Mouse (Mus musculus) MEL (cell line): ENCODE data around the gene Npm1. TPM values are rescaled to one million over a fixed set of nuclear protein-coding genes. Genes with fewer than 3 reads are reported as not detected.

Experiments used
- DNase-seq: peaks from one replicate; pipeline ENCODE4 v3.0.0; 2011; ENCODE audit warnings: low read depth, low spot score
- H3K27ac ChIP-seq: 2 replicates; pipeline ENCODE4 v1.5.1; 2012; ENCODE audit warnings: low read depth, mild to moderate bottlenecking, control low read depth, low read length, moderate library complexity; ENCODE audit not compliant: control insufficient read depth
- H3K27me3 ChIP-seq, 2 experiments: fragments of 150-350 bp in 1 of 2; sonication (generic) in 1 of 2; 2 replicates each; pipeline ENCODE4 v1.6.1; 2012; ENCODE audit warnings: low read length in 2 of 2, mild to moderate bottlenecking in 2 of 2, improper control_type of control experiment in 1 of 2, moderate library complexity in 1 of 2; ENCODE audit not compliant: insufficient read depth in 2 of 2, control insufficient read depth in 1 of 2
- H3K36me3 ChIP-seq, 2 experiments: 2 replicates each; pipeline ENCODE4 v1.6.1; 2012 to 2014; ENCODE audit warnings: low read length in 2 of 2, improper control_type of control experiment in 1 of 2, inconsistent platforms in 1 of 2, mild to moderate bottlenecking in 1 of 2; ENCODE audit not compliant: insufficient read depth in 2 of 2, control insufficient read depth in 1 of 2
- H3K4me1 ChIP-seq, 2 experiments: fragments of 150-350 bp in 1 of 2; sonication (generic) in 1 of 2; 2 replicates each; pipeline ENCODE4 v1.6.1; 2012; ENCODE audit warnings: low read length in 2 of 2, improper control_type of control experiment in 1 of 2, mild to moderate bottlenecking in 1 of 2; ENCODE audit not compliant: insufficient read depth in 2 of 2, control insufficient read depth in 1 of 2
- H3K4me3 ChIP-seq, 2 experiments: fragments of 150-350 bp in 1 of 2; sonication (generic) in 1 of 2; 2 replicates each; pipeline ENCODE4 v1.5.1; 2012; ENCODE audit warnings: low read depth in 2 of 2, low read length in 2 of 2, mild to moderate bottlenecking in 2 of 2, moderate library complexity in 2 of 2, control low read depth in 1 of 2, improper control_type of control experiment in 1 of 2; ENCODE audit not compliant: control insufficient read depth in 1 of 2, insufficient read depth in 1 of 2
- H3K79me2 ChIP-seq: 2 replicates; pipeline ENCODE4 v1.6.1; 2012; ENCODE audit warnings: mild to moderate bottlenecking, low read length, moderate library complexity; ENCODE audit not compliant: control insufficient read depth, poor library complexity, insufficient read depth
- H3K9ac ChIP-seq: 2 replicates; pipeline ENCODE4 v1.6.1; 2012; ENCODE audit warnings: low read depth, mild to moderate bottlenecking, control low read depth, low read length, moderate library complexity; ENCODE audit not compliant: control insufficient read depth, poor library complexity, severe bottlenecking
- H3K9me3 ChIP-seq: fragments of 150-350 bp; sonication (generic); replicated peaks from 2 replicates; pipeline ENCODE4 v1.6.1; 2012; ENCODE audit warnings: mild to moderate bottlenecking, low read length, improper control_type of control experiment, moderate library complexity; ENCODE audit not compliant: insufficient read depth
- BHLHE40 ChIP-seq: IDR thresholded peaks from 2 replicates; pipeline ENCODE4 v1.6.1; 2012; ENCODE audit warnings: low read depth, mild to moderate bottlenecking, inconsistent platforms, low read length, improper control_type of control experiment, borderline replicate concordance
- E2F4 ChIP-seq: IDR thresholded peaks from 2 replicates; pipeline ENCODE4 v1.6.1; 2011; ENCODE audit warnings: low read depth, low read length, improper control_type of control experiment, borderline replicate concordance
- EP300 ChIP-seq, 2 experiments: IDR thresholded peaks; 2 replicates each; pipeline ENCODE4 v1.6.1; 2011; ENCODE audit warnings: improper control_type of control experiment in 2 of 2, low read length in 2 of 2, low read depth in 1 of 2, mild to moderate bottlenecking in 1 of 2
- HCFC1 ChIP-seq: IDR thresholded peaks from 2 replicates; pipeline ENCODE4 v1.6.1; 2012; ENCODE audit warnings: low read depth, mild to moderate bottlenecking, inconsistent platforms, low read length, improper control_type of control experiment, moderate library complexity
- MAFK ChIP-seq: IDR thresholded peaks from 2 replicates; pipeline ENCODE4 v1.6.1; 2011; ENCODE audit warnings: low read depth, mild to moderate bottlenecking, low read length, improper control_type of control experiment, borderline replicate concordance
- MAZ ChIP-seq: IDR thresholded peaks from 2 replicates; pipeline ENCODE4 v1.6.1; 2012; ENCODE audit warnings: low read depth, mild to moderate bottlenecking, inconsistent platforms, low read length, improper control_type of control experiment
- MXI1 ChIP-seq: IDR thresholded peaks from 2 replicates; pipeline ENCODE4 v1.6.1; 2011; ENCODE audit warnings: mild to moderate bottlenecking, low read depth, low read length, improper control_type of control experiment
- MYB ChIP-seq: IDR thresholded peaks from 2 replicates; pipeline ENCODE4 v1.6.1; 2011; ENCODE audit warnings: mild to moderate bottlenecking, low read depth, low read length, improper control_type of control experiment
- MYC ChIP-seq: IDR thresholded peaks from 2 replicates; pipeline ENCODE4 v1.6.1; 2011; ENCODE audit warnings: low read depth, mild to moderate bottlenecking, low read length, improper control_type of control experiment, moderate library complexity
- NELFE ChIP-seq: IDR thresholded peaks from 2 replicates; pipeline ENCODE4 v1.6.1; 2011; ENCODE audit warnings: low read depth, low read length, improper control_type of control experiment
- POLR2A ChIP-seq, 2 experiments: IDR thresholded peaks; 2 replicates each; pipeline ENCODE4 v1.6.1; 2011 to 2012; ENCODE audit warnings: low read length in 2 of 2, mild to moderate bottlenecking in 2 of 2, control low read depth in 1 of 2, improper control_type of control experiment in 1 of 2, low read depth in 1 of 2, moderate library complexity in 1 of 2; ENCODE audit not compliant: control insufficient read depth in 1 of 2, insufficient read depth in 1 of 2, poor library complexity in 1 of 2
- POLR2AphosphoS2 ChIP-seq: IDR thresholded peaks from 2 replicates; pipeline ENCODE4 v1.6.1; 2011; ENCODE audit warnings: low read length, improper control_type of control experiment
- POLR2AphosphoS5 ChIP-seq: IDR thresholded peaks from 2 replicates; pipeline ENCODE4 v1.6.1; 2012; ENCODE audit warnings: low read depth, borderline replicate concordance, mild to moderate bottlenecking, inconsistent platforms, low read length, moderate library complexity, mixed read lengths
- SMC3 ChIP-seq: IDR thresholded peaks from 2 replicates; pipeline ENCODE4 v1.6.1; 2011; ENCODE audit warnings: low read depth, low read length, improper control_type of control experiment
- TBP ChIP-seq: IDR thresholded peaks from 2 replicates; pipeline ENCODE4 v1.8.0; 2011; ENCODE audit warnings: low read depth, low read length, improper control_type of control experiment
- USF1 ChIP-seq: IDR thresholded peaks from 2 replicates; pipeline ENCODE4 v1.6.1; 2014; ENCODE audit warnings: low read depth, mild to moderate bottlenecking, inconsistent platforms, low read length, improper control_type of control experiment, moderate library complexity
- ZC3H11A ChIP-seq: IDR thresholded peaks from 2 replicates; pipeline ENCODE4 v1.6.1; 2012; ENCODE audit warnings: low read depth, mild to moderate bottlenecking, inconsistent platforms, low read length, improper control_type of control experiment
- ZKSCAN1 ChIP-seq: IDR thresholded peaks from 2 replicates; pipeline ENCODE4 v1.6.1; 2012; ENCODE audit warnings: low read depth, mild to moderate bottlenecking, inconsistent platforms, low read length, improper control_type of control experiment, moderate library complexity
- ZMIZ1 ChIP-seq: IDR thresholded peaks from 2 replicates; pipeline ENCODE4 v1.6.1; 2012; ENCODE audit warnings: low read depth, mild to moderate bottlenecking, inconsistent platforms, low read length, improper control_type of control experiment, moderate library complexity
- polyA plus RNA-seq, 2 experiments: library from polyadenylated mRNA; stranded (reverse) in 1 of 2; unstranded in 1 of 2; fragments of >175 nt in 1 of 2; fragments of >200 nt in 1 of 2; gene quantifications; 2 replicates each; pipeline versions ENCODE4 v1.2.1 to v1.2.4; 2012; ENCODE audit warnings: low replicate concordance in 2 of 2, low read depth in 1 of 2; ENCODE audit not compliant: insufficient read length in 2 of 2, insufficient read depth in 1 of 2, missing spikeins in 1 of 2
- total RNA-seq: library from RNA; depleted of rRNA; stranded (reverse); fragments of 300-350 nt; gene quantifications from 2 replicates; pipeline ENCODE4 v1.2.3, GENCODE M21; 2012

Npm1 gene
- total and polyA plus RNA-seq, 3 experiments, result 839 to 4,033 (median 3,244) TPM

DNA sequence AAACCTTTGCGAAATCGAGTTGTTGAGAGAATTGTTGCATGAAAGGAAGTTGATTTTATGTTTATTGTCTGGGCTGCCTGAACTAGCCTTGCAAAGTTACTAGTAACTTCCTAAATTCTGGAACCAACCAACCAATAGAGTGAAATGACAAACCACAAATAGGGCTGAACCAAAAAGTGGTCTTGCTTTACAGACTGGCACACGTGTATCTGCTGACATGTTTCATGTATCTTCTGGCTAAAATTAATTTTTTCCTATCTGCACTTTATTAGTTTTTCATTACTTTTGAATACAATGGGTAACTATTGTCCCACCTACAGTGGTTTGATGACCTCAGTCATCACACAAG lies 13.9 kb downstream of the Npm1 start (continued):
- TF ChIP-seq EP300 (IDR thresholded peaks at IDR 0.05; ENCODE audit: low read depth in 1 of 2, low read length in 2 of 2), result no peak; a peak in 1 of 4 replicates

DNA sequence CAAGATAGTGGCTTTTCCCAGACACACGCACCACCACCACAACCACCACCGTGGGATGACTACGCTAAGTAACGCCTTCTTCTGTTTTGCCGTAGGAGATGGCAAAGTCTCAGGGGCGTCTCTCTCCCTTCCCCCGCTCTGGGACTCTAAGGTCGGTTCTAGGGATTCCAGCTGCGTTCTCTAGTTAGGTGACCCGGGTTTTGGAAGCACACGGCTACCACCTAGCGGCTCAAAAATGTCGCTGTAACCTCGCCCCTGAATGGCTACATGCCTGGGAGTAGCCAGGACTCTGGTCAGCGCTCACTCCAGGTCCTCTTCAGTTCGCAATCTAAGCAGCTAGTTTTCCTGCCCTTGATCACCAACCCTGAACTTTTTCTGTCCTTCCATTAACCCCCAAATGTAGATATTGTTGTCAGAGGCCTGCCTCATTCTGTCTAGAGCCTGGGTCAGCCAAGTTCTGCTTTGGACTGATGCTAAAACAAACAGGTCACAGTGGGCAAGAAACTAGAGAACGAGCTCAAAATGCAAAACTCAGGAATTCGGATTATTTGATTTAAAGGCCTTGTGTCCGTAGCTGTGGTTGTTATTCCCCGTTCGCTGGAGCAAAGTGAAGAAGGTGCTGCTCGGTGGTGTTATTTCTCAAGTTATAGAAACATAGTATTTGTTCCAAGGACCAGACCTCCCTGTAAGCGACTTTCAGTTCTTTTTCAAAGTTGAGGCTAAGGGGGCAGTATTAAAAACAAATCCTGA lies 14.5 kb downstream of the Npm1 start:
- Histone ChIP-seq H3K9me3 (no peaks in the 10 kb centered on the region), H3K36me3 (peaks cover 12 to 17% of the 10 kb centered on the region in 2 experiments), H3K4me3 (no peak overlapping the region), H3K27ac (no peak overlapping the region), H3K27me3 (no peaks in the 10 kb centered on the region), H3K4me1 (no peaks in the 10 kb centered on the region), H3K79me2 (no peaks in the 10 kb centered on the region), H3K9ac (no peak overlapping the region)
- no peak for TF ChIP-seq USF1
- 0 out of 2 replicates have a peak, but pooled peaks have one; percentile 32 for TF ChIP-seq POLR2AphosphoS5
- TF ChIP-seq MYC, result no peak
- TF ChIP-seq ZC3H11A, result no peak
- 0 out of 2 replicates have a peak, but pooled peaks have one; percentile 22 for TF ChIP-seq MXI1
- TF ChIP-seq NELFE, result peak; percentile 52
- TF ChIP-seq HCFC1, result no peak
- 0 out of 2 replicates have a peak, but pooled peaks have one; percentile 36 for TF ChIP-seq TBP
- peak; percentile 63; the same call in 1 of the 2 replicates for TF ChIP-seq MYB
- peak; percentile 65; the same call in 1 of the 2 replicates for TF ChIP-seq E2F4
- peak in 1 of 2 experiments; percentile 59; a peak in 1 of 4 replicates for TF ChIP-seq POLR2A (IDR thresholded peaks at IDR 0.05; ENCODE audit: control insufficient read depth in 1 of 2, insufficient read depth in 1 of 2, low read depth in 1 of 2, low read length in 2 of 2, poor library complexity in 1 of 2)
- peak; percentile 8; the same call in 1 of the 2 replicates for TF ChIP-seq SMC3
- TF ChIP-seq ZMIZ1, result peak; percentile 83
- TF ChIP-seq ZKSCAN1, result no peak
- peak; percentile 3; the same call in 1 of the 2 replicates for TF ChIP-seq BHLHE40
- peak in 1 of 2 experiments; percentile 14; a peak in 1 of 4 replicates for TF ChIP-seq EP300 (IDR thresholded peaks at IDR 0.05; ENCODE audit: low read depth in 1 of 2, low read length in 2 of 2)
- peak; percentile 96 for TF ChIP-seq POLR2AphosphoS2
- peak; percentile 31; the same call in 1 of the 2 replicates for TF ChIP-seq MAZ
- 0 out of 2 replicates have a peak, but pooled peaks have one; percentile 19 for TF ChIP-seq MAFK
- peak; percentile 72 for DNase-seq
